Mouse (Mus musculus) liver (tissue): ENCODE data around the gene Akap8.

Experiments
- DNase-seq: peaks from one replicate; pipeline ENCODE4 v3.0.0-alpha.2; 2020; ENCODE audit warnings: mixed read lengths

Akap8 gene

DNA sequence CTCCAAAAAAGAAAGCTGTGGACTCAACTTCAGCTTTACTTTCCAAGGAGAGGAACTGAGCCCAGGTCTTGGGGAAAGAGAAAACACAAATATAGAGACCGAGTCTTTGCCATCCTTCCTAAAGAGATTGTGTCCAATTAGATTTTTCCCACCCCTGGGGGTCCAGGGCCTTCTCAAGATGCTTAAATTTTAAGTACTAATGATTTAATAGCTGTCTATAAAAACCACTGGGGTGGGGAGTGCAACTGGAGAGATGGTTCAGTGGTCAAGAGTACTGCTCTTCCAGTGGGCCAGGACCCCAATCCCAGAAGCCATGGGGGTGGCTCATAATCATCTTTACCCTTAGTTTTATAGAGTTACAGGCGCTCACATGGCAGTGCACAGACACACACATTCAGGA, 27.4 kb upstream of the Akap8 start:
- DNase-seq, result no peak

DNA sequence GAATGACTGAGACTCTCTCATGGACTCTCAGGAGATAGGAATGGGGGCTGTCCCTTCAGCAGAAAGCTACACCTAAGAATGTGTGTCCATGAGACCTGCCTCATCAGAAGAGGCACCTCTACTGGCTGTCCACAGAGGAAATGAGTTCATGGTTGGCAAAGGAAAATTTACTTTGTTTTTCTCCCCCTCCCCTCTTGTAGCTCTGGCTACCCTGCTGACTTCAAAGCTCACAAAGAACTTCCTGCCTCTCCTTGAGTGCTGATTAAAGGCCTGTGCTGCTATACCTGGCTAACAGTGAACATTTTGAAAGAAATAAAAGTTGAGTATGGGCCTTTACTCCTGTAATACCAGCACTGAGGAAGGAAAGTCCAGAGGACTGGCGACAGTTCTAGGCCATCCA, 20.1 kb upstream of the Akap8 start:
- DNase-seq, result no peak

DNA sequence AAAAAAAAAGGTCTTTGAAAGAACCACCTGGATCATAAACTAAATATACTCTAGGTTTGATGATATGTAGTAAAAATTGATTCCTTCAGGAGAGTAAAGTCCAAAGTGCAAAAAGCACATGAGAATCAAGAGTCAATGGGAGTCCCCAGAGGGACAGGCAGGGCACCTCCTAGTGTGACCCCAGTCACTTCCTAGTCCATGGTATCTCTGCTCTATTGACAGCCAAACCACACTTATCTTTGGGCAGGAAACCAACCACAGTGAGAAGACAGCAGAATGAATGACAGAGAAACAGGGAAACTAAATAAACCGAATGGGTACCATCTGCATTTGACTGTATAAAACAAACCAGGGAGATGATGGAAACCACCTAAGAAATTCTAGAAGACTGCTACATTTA, 19.1 kb upstream of the Akap8 start:
- DNase-seq, result no peak

DNA sequence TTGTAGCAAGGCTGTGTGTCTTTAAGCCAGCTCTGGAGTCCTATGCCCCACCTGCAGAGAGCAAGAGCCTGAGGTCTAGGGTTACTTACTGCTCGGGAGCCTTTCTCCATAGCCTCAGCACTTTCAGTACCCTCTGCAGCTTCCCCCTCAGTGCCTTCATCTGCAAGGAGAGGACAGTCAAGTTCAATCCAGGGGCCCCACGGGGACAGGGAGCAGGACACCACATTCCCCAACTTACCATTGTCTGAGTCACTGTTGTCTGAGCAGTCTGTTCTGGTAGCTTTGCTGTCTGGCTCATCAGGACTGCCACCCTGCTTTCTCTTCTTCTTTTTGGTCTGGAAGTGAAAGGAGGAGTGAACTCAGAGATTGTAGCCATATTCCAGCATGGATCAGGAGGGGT, 14.8 kb upstream of the Akap8 start:
- DNase-seq, result no peak

DNA sequence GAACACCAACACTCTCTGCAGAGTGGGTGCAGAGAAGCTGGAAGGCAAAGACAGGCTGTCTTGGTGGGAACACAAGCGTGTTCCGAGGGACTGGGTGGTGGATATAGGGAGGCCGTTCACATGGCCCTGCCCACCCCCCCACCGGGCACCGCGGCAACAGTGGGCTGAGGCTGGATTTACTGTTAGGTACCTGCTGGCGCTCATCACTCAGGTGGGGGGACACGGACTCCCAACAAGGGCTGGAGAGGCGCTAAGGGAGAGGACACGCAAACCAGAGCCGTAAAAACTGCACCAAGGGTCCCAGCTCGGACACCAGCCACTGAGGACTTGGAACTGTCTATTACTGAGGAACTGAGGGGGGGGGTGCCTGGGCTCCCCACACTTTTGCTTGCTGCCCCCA, 13.9 kb upstream of the Akap8 start:
- no peak for DNase-seq

DNA sequence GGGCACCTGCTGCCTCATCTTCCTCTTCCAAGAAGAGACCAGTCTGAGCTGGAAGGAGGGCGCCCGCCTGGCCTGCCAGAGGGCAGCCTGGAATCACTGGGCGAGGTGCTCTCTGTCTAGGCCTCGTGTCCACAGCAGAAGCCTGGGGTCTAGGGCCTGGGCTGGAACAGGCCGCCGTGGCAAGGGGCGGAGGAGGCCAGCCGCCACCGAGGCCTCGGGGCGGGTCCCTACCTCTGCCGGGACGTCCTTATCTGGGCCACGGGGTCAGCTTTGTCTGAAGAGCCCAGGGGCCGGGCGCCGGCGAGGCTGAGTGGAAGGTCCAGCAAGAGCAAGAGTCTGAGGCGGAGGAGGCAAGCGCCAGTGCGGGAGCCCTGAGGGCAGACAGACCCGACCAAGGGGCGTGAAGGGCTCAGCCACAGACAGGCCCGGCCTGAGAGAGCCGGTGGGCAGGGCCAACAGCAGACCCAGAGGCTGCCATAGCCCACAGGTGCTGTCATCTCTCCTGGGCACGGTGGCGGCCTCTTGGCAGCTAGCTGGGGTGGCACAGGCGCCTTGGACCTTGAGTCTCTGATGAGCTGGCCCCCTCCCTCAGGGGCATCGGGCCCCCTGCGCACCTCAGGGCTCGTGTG, 12.8 kb upstream of the Akap8 start:
- peak; percentile 19 for DNase-seq

DNA sequence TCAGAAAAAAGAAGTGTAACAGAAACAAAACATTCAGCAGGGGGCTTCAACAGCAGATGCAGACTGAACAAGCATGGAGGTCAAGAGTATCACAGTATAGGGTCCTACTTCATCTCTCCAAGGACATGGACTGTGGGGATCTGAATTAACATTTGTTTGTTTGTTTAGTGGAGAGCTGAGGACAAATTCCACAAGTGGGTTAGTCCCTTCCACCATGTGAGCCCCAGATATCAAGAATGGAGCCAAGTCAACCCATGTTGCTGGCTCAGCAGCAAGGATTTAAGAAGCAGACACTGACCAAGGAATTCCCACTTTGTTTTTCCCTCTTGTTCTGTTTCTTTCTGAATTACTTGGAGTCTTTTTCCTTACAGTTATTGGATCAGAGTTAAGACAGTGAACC, 6.5 kb upstream of the Akap8 start:
- DNase-seq, result no peak

DNA sequence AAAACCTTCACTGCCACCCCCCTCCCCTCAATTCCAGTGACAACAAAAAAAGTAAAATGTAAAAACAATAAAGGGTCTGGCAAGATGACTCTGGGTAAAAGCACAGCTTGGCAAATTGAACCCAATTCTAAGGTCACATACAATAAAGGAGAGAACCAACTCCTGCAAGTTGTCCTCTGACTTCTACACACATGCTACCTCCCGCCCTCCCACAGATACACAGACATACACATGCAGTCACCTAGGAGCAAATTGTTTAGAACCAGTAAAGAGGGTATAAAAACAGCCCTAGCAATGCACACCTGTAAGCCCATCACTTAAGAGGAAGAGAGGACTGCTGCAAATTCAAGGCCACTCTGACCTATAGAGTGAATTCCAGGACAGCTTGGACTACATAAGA, 1.8 kb upstream of the Akap8 start:
- DNase-seq, result no peak

DNA sequence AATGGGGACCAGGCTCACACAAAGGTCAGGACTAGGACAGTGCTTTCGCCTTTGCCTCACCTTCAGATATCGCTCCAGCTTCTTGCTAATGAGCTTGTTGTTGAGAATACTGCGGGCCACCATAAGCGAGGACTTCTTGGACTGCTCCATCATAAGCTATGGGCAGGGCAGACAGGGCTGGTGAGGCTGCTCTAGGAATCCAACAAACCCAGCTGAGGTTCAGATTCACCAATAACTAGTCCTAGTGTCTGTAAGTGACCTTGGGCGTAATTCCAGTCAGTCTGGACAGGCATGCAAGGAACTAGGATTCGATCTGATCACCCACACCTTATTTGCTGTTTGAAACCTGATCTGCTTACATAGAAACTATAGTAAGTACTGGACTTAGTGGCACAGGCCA, 798 bp upstream of the Akap8 start:
- DNase-seq, result no peak

DNA sequence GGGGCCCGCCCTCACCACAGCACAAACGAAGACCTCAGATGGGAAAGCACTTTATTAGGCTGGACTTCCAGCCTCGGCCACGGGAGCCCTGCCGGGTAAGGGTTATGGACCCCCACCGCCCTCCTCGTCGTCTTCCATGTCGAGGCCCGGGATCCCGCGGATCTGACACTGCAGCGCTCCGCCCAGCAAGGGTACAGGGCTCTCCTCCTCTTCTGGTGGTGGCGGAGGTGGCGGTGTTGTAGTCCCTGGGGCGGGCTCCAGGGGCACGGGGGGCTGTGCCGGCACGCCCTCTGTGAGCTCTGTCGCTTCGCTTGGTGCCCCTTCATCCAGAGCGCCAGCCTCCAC, 324 bp upstream of the Akap8 start:
- DNase-seq, result no peak

DNA sequence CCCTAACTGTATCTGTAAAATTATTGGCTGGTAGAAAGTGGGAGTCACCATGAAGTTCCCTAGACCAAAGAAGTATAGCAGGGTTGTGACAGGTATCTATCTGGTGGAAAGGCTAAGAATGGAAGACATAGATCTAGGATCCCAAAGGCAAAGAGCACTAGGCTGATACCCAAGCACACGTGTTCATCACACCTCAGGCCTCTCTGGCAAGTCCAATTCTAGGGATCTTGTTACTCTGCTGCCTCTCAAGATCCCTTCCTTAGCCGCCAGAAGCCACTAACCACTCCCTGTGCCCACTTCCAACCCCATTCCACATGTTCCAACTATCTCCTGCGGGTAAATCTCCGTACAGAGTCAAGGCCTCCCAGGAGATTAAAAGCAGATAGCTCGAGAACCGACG, 1.1 kb downstream of the Akap8 start:
- no peak for DNase-seq

DNA sequence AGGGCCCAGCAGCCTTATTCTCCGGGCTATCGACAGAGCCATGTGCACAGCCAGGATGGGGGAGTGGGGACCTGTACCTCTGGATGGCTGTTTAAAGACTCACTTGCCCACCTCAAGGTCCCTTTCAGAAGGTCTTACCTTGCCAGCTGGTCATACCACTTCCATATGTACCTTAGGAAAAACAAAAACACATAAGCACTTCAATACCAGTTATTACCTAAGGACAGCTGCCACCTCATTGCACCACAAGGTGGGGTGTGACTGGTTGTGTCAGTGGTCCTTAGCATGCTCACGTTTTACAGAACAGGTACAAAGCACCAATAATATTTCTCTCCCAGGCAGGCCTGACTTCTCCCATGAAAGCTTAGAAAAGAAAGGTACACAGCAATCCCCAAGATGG, 3.3 kb downstream of the Akap8 start:
- DNase-seq, result no peak

DNA sequence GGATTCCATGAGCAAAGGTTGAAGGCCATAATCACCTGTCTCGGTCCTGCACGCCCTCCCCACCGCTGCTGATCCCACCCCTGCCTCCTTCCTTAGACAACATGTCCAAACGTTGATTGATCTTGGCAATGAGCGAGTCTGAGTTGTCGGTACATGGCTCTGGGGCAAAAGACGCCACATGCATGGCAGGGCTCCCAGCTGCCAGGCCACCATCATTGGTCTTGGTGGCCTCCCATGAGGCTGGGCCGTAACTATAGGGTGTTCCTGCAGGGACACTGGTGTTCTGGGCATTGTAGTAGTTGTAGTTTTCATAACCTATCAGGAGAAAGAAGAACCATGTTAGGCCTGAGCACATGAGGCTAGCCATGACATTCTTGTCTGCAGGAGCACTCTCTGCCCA, 4.0 kb downstream of the Akap8 start:
- no peak for DNase-seq

DNA sequence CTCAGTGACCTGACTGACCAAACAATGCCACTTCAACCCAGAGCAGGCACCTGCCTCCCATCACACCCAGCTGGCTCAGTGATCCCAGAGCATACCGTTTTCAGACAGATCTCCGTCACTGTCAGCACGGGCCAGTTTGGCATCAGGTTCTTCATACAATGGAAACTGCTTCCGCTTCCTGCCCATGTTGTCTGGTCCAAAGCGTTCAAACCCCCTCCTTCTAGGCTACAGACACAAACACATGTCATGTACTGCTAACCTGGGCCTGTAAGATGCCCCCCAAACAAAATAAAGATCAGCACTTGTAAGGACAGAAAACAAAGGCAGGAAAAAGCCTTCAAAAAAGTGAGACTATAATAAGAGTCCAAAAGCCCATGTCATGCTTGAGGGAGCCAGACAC, 5.5 kb downstream of the Akap8 start:
- no peak for DNase-seq

DNA sequence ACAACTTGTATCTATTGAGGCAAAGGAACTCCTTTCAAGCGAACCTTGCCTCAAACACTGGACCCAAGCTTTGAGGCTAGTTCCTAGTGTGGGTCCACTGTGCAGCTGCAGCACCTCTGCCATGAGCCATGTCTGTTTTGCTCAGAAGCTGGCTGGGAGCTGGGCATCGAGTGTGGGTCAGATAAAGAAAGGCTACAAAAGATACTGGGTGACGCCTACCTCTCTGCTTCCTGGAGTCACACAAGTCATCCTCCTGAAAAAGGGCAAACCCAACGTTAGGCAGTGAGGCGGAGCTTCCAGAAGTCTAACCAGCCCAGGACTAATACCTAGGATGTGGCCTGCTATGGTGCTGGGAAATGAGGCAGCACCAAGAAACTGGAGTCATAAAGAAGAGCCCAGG, 7.1 kb downstream of the Akap8 start:
- peak; percentile 27 for DNase-seq

DNA sequence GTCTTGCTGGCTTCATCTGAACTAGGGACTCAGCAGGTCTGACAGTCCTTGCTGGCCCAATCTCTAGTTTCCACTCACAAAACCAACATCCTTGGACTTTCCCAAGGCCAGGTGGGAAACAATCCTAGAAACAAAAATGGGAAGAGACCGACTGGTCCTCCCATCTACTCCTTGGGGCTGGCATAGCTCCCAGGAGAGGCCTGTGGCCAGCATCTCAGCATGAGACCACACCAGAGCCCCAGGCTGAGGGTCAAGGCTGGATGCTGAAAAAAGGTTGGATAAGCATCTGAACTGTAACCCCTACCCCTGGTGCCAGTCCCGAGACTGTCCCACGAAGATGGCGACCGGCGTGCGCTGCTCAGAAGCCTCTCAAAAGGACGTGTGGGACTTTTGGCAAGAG, 8.2 kb downstream of the Akap8 start:
- no peak for DNase-seq

DNA sequence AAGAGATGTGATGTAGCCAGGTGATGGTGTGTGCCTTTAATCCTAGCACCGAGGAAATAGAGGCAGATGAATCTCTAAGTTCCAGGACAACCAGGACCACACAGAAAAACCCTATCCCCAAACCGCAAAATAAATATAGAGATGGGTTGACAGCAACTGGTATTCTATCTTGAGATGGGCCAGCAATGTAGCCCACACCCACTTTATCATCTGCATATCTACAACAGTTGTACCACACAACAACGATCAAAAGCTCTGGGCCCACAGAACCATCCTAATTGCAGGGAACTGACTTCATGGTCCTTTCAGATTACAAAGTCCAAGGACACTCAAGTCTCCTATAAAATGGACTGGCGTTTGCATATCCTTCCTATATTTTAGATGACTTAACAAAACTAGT, 13.1 kb downstream of the Akap8 start:
- DNase-seq, result no peak

DNA sequence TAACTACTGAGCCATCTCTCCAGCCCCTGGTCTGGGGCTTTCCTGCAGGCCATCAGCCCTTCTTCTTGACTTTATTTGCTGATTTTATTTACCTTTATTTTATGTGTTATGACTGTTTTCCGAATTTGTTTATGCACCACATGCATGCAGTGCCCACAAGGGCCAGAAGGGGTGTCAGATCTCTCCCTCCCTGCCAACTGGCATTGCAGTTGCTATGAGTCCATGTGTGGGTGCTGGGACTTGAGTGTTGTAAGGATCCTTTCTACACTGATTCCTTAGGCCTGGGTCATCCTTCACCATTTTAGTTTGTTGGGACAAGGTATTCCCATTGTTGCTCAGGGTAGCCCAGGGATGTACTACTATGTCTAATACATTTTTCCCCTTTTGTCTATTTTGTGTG, 22.9 kb downstream of the Akap8 start:
- no peak for DNase-seq

DNA sequence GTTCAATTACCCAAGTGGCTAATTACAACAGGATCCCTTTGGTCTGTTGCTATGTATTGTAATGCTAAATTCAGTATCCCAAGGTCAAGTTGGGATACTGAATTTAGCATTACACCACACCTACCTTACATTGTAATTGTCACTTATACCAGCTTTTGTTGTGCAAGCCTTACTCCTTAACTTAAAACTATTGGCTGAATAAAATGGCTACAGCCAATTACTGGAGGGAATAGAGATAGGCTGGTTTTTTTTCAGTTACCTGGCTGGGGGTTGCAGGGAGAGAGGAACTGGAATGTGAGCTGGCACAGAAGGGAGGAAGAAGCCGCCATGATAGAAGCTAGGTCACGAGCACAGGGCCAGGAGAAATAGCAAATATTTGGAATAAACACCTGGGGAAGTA, 25.1 kb downstream of the Akap8 start:
- no peak for DNase-seq

DNA sequence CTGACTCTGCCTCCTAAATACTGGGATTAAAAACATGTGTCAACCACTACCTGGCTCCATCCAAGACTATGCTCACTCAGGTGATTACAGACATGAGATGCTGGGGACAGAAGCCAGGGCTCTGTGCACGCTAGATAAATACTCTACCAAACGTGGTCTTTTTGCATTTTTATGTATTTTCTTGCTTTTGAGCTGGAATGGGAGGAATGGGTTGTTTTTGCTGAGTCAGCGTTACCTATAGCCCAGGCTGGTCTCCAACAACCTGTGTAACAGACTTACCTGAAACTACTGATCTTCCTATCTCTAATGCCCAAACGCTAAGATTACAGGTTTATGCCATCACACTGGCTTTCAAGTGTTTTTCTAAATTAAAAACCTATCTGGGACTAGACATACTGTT, 25.9 kb downstream of the Akap8 start:
- no peak for DNase-seq

DNA sequence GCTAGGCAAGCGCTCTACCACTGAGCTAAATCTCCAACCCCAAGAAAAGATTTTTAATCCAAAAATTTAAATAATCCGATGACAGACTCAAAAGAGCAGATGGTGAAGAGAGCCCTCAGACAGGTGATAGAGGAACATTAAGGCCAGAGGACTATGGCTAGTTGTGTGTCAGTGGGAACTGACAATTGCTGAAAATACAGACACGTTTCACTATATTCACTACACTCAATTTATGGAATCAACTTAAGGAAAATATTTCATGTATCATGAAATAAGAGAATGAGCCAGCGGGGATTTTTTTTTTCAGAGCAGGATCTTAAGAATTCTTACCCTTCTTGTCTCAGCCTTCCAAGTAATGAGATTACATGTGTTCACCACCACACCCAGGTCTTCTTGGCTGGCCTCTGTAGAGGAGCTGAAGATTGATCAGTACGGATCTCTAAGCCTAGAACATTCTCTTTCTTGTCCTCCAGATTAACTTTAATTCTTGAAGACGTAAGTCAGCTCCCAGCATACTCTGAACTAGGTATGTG, 35.8 kb downstream of the Akap8 start:
- DNase-seq, result peak; percentile 53

DNA sequence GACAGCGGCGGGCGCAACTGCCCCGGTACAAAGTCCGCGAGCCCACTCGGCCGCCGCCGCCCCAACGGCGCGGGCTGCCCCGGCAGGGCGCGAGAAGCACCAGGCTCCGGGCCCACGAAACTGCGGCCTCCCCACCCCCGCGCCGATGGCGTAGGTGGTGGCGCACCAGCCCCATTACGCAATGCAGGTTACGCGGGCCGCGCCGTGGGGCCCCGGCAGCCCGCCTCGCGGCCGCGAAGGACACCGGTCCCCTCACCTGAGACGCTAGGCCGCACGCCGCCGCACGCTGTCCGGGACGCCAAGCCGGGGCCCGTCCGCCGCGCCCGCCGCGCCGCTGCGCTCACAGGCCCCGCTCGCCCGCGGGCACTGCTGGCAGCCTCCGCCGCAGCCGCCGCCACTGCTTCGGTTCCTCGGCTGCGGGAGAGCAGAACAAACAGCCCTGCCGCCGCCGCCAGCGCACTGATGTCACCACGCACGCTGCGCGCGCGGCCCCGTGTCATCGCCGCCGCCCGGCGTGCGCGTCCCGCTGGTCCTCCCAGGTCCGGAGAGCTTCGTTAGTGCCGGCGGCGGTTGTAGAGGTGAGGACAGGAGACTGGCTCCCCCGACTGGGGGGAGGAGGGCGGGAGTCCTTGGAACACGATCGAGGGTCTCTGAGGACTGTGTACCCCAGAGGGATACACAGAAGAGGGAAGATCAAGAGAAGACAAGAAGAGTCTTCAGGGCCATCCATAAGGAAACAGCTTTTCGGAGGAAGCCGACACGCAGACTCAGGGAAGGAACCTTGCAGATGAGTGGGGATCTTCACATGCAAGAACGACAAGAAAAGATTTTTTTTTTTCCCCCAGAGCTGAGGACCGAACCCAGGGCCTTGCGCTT, 36.5 kb downstream of the Akap8 start, which contains the start of gene Brd4:
Gene Brd4 (minus strand): TSS at position 461 of the 876 bp plus-strand sequence.
- peak; percentile 92 for DNase-seq

DNA sequence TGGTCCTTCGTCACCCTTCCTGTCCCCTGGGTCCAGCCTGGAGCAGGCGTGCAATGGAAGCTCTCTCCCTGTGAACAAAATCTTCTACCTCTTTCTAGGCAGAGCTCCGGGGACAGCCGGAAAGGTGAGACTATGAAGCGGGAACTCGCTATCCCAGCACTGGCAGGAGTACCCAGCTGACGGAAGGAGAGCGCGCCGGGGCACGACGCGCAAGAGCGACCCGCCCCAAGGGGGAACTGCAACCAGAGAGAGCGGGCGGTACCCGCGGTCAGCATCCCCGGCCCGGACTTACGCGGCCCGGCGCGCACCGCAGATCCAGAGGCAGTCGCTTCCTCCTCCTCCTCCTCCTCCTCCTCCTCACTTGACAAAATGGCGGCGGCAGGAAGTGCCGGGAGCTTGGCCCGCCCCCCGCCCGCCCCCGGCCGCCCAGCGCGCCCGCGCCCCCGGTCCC, 37.2 kb downstream of the Akap8 start:
- peak; percentile 82 for DNase-seq

DNA sequence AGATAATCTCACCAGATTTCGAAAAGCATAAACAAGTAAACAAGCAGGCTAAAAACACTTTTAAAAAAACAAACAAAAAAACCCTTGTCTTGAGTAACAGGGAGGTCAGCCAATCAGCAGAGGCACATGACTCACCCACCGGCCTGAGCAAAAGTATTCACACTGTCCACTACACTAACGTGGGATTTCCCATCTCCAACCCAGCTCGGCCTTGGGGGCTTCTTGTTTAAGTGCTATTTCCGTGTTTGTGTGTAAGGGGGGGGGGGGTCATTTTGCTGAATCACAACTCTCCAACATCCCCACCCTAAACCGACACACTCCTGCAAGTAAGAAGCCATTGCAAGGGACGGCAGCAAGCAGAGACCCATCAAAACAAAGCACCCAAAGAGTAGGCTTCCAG, 37.7 kb downstream of the Akap8 start:
- peak; percentile 33 for DNase-seq
